Mouse (Mus musculus): ENCODE measurements around the gene Cfap52.

Gene Cfap52

GRCm38 (mm10) chr11:67965242-67965883 lies at the start of gene Cfap52:
Cfap52 (minus strand) TSS chr11:67965651.
- DNase-seq: peak; percentile 92

GRCm38 (mm10) chr11:68012207-68012606 lies 46.8 kb upstream of the Cfap52 start:
- DNase-seq: no peak

- no peak for DNase-seq
Measured at GRCm38 (mm10) chr11:68009377-68009776, 43.9 kb upstream of the Cfap52 start.

GRCm38 (mm10) chr11:68007645-68008044 lies 42.2 kb upstream of the Cfap52 start:
- DNase-seq: no peak

GRCm38 (mm10) chr11:68006216-68006789 lies 40.9 kb upstream of the Cfap52 start:
- DNase-seq: no peak

- DNase-seq: peak; percentile 60 to 81
Measured at GRCm38 (mm10) chr11:68004191-68004590, 38.7 kb upstream of the Cfap52 start.

- DNase-seq: no peak
Measured at GRCm38 (mm10) chr11:67999629-68000028, 34.2 kb upstream of the Cfap52 start.

- no peak for DNase-seq
Measured at GRCm38 (mm10) chr11:67998905-67999304, 33.5 kb upstream of the Cfap52 start.

- DNase-seq: no peak
Measured at GRCm38 (mm10) chr11:67995965-67996364, 30.5 kb upstream of the Cfap52 start.

GRCm38 (mm10) chr11:67991240-67991639 lies 25.8 kb upstream of the Cfap52 start:
- no peak for DNase-seq

GRCm38 (mm10) chr11:67983564-67983963 lies 18.1 kb upstream of the Cfap52 start:
- DNase-seq: no peak

- peak in 1 of 2 experiments; percentile 26 for DNase-seq
Measured at GRCm38 (mm10) chr11:67975252-67975651, 9.8 kb upstream of the Cfap52 start.

- no peak for DNase-seq
Measured at GRCm38 (mm10) chr11:67973225-67973624, 7.8 kb upstream of the Cfap52 start.

- DNase-seq: no peak
Measured at GRCm38 (mm10) chr11:67972606-67973005, 7.2 kb upstream of the Cfap52 start.

- no peak for DNase-seq
Measured at GRCm38 (mm10) chr11:67967831-67968230, 2.4 kb upstream of the Cfap52 start.

- DNase-seq: peak; percentile 97 to 98
Measured at GRCm38 (mm10) chr11:67965905-67966878, 741 bp upstream of the Cfap52 start, which contains the start of gene Stx8. Stx8 (plus strand) TSS chr11:67966193.

- DNase-seq: no peak
Measured at GRCm38 (mm10) chr11:67964110-67964509, 1.3 kb downstream of the Cfap52 start.

- DNase-seq: no peak
Measured at GRCm38 (mm10) chr11:67954413-67954812, 11.0 kb downstream of the Cfap52 start.

GRCm38 (mm10) chr11:67953604-67954003 lies 11.8 kb downstream of the Cfap52 start:
- no peak for DNase-seq

GRCm38 (mm10) chr11:67949475-67949874 lies 16.0 kb downstream of the Cfap52 start:
- DNase-seq: peak in 1 of 2 experiments; percentile 29

GRCm38 (mm10) chr11:67948229-67948628 lies 17.2 kb downstream of the Cfap52 start:
- peak; percentile 36 to 77 for DNase-seq

GRCm38 (mm10) chr11:67932156-67932555 lies 33.3 kb downstream of the Cfap52 start:
- DNase-seq: no peak

- DNase-seq: no peak
Measured at GRCm38 (mm10) chr11:67926348-67927055, 38.9 kb downstream of the Cfap52 start.
